In genomic region chr1:132349601-132350000, GRCm38 (mm10) we compare ENCODE assay signal across 6 mouse cellular contexts. TPM values are rescaled to one million over a fixed set of nuclear protein-coding genes. Genes with fewer than 3 reads are reported as not detected.
DNase-seq lines count a peak whose midpoint lies in the region; TF ChIP-seq lines count a peak whose summit lies in the region.
"Not testable (repeated sequence)": the region's sequence is repeated elsewhere in the genome, so short reads cannot be mapped to it uniquely, and the experiment has no call there.
"Had no signal": no experiment of that assay in that cellular context is flagged by ENCODE, and none has a peak within 500 bp of the region (broad histone marks: within the 10 kb centered on the region; RNA-seq: fewer than 3 reads in every experiment).

No protein-coding gene starts in this region.

- peak; percentile 73 for DNase-seq in 3134 (ENCODE audit: extremely low read depth, insufficient read length, low spot score)
- DNase-seq in kidney, adult 18-20 months: peak; percentile 54
- DNase-seq in kidney, adult 2 months: peak; percentile 68
- peak; percentile 64 for DNase-seq in kidney, adult 9 months

- H3K36me3 ChIP-seq in kidney, adult 2 months (ENCODE audit: control insufficient read depth, insufficient read depth, low read length): not testable (repeated sequence)

- not testable (repeated sequence) for TF ChIP-seq CTCF in kidney, adult 2 months (conservative IDR thresholded peaks at IDR 0.05; ENCODE audit: insufficient read depth, insufficient read length, low read depth, low read length)

- not testable (repeated sequence) for TF ChIP-seq POLR2A in kidney, adult 2 months (IDR thresholded peaks at IDR 0.05; ENCODE audit: low read depth, low read length)

- not testable (repeated sequence) for H3K27ac ChIP-seq in kidney, adult 2 months (ENCODE audit: insufficient read depth, low read depth, low read length)

- not testable (repeated sequence) for H3K4me3 ChIP-seq in kidney, adult 2 months (ENCODE audit: insufficient read depth, low read depth, low read length)

- H3K4me1 ChIP-seq in kidney, adult 2 months (ENCODE audit: control insufficient read depth, insufficient read depth, low read length): peaks cover 28% of the 10 kb centered on the region

- not testable (repeated sequence) for H3K27me3 ChIP-seq in kidney, adult 2 months (replicated peaks; ENCODE audit: control insufficient read depth, insufficient read depth, low read length)

- 72% methylated on average over 3 of the region's 3 CpGs for WGBS in kidney, adult 2 months

RNA-seq across cellular contexts. Expression of gene Nuak2, which starts 33.7 kb away (rescaled TPM):
- 56.1 and 73.7 TPM in 2 replicates for polyA plus RNA-seq in kidney, adult 2 months (2012; rRNA removed)
- polyA plus RNA-seq: G1E had no signal

RNA-seq across cellular contexts. Expression of gene Tmcc2, which starts 41.5 kb away (rescaled TPM):
- 6.0 and 6.3 TPM in 2 replicates for polyA plus RNA-seq in kidney, adult 2 months (2012; rRNA removed)

RNA-seq across cellular contexts. Expression of gene Klhdc8a, which starts 51.2 kb away (rescaled TPM):
- 15.7 and 17.7 TPM in 2 replicates for polyA plus RNA-seq in kidney, adult 2 months (2012; rRNA removed)
- polyA plus RNA-seq: activated CD4-positive, CD25-positive, alpha-beta regulatory T cell, adult 4 months; G1E had no signal
